Mouse (Mus musculus): ENCODE results near the gene Tmtc1. TPM values are rescaled to one million over a fixed set of nuclear protein-coding genes. Genes with fewer than 3 reads are reported as not detected.

The Tmtc1 gene
- total RNA-seq, 1 experiment, result 5.8 TPM

DNA sequence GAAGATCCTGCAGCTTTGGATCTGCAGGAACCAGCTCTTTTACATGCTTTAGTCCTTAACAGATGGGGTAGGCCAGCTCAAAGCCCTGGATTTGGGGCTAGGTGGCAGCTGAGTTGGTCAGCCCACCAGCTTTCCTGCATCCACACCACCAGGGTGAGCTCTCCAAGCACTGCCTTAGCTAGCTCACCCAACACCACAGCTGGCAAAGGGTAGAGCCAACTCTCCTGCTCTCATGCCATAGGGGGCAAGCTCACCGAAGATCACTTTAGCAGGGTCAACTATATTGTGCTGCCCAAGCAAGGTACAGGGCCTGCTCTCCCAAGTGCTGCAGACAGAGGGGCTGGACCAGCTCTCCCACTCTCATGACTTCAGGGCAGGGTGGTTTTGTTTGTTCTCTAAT, 6.6 kb downstream of the Tmtc1 start:
- no peak for DNase-seq (ENCODE audit: low read depth, low spot score)
- H3K9me3 ChIP-seq (ENCODE audit: control insufficient read depth, insufficient read depth, low read depth, low read length), result no peaks in the 10 kb centered on the region
- no peaks in the 10 kb centered on the region for H3K36me3 ChIP-seq (ENCODE audit: control insufficient read depth, insufficient read depth, low read length, poor library complexity, severe bottlenecking)
- H3K9ac ChIP-seq (ENCODE audit: insufficient read depth, low read depth, low read length, poor library complexity, severe bottlenecking), result no peak overlapping the region
- TF ChIP-seq MAFK (IDR thresholded peaks at IDR 0.05; ENCODE audit: insufficient read depth, low read depth, low read length) (no peak), ZNF384 (IDR thresholded peaks at IDR 0.05; ENCODE audit: low read depth, low read length) (no peak), CHD2 (IDR thresholded peaks at IDR 0.05; ENCODE audit: low read depth, low read length) (no peak), HCFC1 (IDR thresholded peaks at IDR 0.05; ENCODE audit: borderline replicate concordance, insufficient read depth, low read length) (no peak), ZC3H11A (IDR thresholded peaks at IDR 0.05; ENCODE audit: borderline replicate concordance, low read depth, low read length) (no peak)
- in situ Hi-C loops (cut with MboI; ENCODE audit: low sequenced_read_pairs in 2 of 2, unreplicated experiment in 2 of 2), result loop anchor here in 1 of 2 experiments (25.0 kb wide), 1 partner anchor 475 kb away; no protein-coding TSS in a partner anchor
- H3K27ac ChIP-seq (ENCODE audit: insufficient read depth, low read depth, low read length, poor library complexity, severe bottlenecking), result no peak overlapping the region
- H3K4me1 ChIP-seq (ENCODE audit: control insufficient read depth in 2 of 2, insufficient read depth in 2 of 2, low read length in 2 of 2, poor library complexity in 1 of 2), result peaks cover 0 to 3% of the 10 kb centered on the region in 2 experiments; a peak in 1 of 4 replicates
- H3K4me3 ChIP-seq (ENCODE audit: insufficient read depth in 1 of 2, low read depth in 1 of 2, low read length in 2 of 2, poor library complexity in 1 of 2, severe bottlenecking in 1 of 2), result no peak overlapping the region

DNA sequence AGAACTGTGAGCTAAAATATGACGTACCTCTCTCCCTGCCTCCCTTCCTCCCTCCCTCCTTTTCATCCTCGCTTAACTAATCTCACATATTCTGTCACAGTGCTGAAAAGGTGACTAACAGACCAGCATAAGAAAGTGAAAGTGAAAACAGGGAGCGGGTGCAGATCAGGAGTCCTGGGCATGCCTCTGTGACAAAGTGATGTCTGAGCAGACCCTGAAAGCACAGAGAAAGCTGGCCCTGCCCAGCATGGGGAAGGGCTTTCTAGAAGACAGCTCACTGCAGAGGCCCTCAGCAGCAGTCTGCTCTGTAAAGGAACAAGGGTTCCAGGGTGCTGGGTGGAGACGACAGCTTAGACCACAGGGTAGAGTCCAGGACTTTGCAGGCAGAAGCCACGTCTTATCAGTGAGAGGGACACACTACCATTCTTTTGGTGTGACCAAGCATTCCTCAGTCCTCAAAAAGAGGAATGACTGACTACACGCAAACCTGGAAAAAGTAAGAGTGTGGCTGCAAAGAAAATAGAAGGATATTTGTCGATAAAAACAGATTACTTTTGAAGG, 7.7 kb downstream of the Tmtc1 start:
- Histone ChIP-seq H3K9ac (ENCODE audit: insufficient read depth, low read depth, low read length, poor library complexity, severe bottlenecking) (no peak overlapping the region), H3K4me1 (ENCODE audit: control insufficient read depth in 2 of 2, insufficient read depth in 2 of 2, low read length in 2 of 2, poor library complexity in 1 of 2) (no peaks in the 10 kb centered on the region), H3K36me3 (ENCODE audit: control insufficient read depth, insufficient read depth, low read length, poor library complexity, severe bottlenecking) (no peaks in the 10 kb centered on the region), H3K9me3 (ENCODE audit: control insufficient read depth, insufficient read depth, low read depth, low read length) (no peaks in the 10 kb centered on the region), H3K27ac (ENCODE audit: insufficient read depth, low read depth, low read length, poor library complexity, severe bottlenecking) (no peak overlapping the region), H3K4me3 (ENCODE audit: insufficient read depth in 1 of 2, low read depth in 1 of 2, low read length in 2 of 2, poor library complexity in 1 of 2, severe bottlenecking in 1 of 2) (no peak overlapping the region)
- in situ Hi-C loops (cut with MboI; ENCODE audit: low sequenced_read_pairs in 2 of 2, unreplicated experiment in 2 of 2), result loop anchor here in 1 of 2 experiments (25.0 kb wide), 1 partner anchor 476 kb away; no protein-coding TSS in a partner anchor
- TF ChIP-seq ZNF384 (IDR thresholded peaks at IDR 0.05; ENCODE audit: low read depth, low read length), result no peak
- DNase-seq (ENCODE audit: low read depth, low spot score), result no peak

DNA sequence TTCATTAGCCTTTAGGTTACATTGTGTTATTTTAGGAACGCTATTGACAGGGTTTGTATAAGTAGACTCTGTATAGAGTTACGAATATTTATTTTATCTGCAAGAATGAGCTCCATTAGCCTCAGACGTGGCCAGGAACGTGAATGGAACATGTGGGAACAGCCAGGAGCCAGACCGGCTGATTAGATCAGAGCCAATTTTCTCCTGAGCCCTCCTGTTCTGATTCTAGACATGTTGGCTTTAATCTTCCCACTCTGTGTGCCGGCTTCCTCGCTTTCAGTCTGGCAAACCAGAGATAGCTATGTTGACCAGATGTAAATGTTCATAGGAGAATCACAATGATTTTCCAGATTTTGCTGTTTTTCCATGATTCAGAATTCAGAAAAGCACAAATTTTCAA, 22.6 kb downstream of the Tmtc1 start:
- H3K36me3 ChIP-seq (ENCODE audit: control insufficient read depth, insufficient read depth, low read length, poor library complexity, severe bottlenecking), result no peaks in the 10 kb centered on the region
- H3K4me3 ChIP-seq (ENCODE audit: insufficient read depth in 1 of 2, low read depth in 1 of 2, low read length in 2 of 2, poor library complexity in 1 of 2, severe bottlenecking in 1 of 2), result no peak overlapping the region
- in situ Hi-C loops (cut with MboI; ENCODE audit: low sequenced_read_pairs in 2 of 2, unreplicated experiment in 2 of 2), result no loop called here
- no peaks in the 10 kb centered on the region for H3K4me1 ChIP-seq (ENCODE audit: control insufficient read depth in 2 of 2, insufficient read depth in 2 of 2, low read length in 2 of 2, poor library complexity in 1 of 2)
- TF ChIP-seq ZNF384 (IDR thresholded peaks at IDR 0.05; ENCODE audit: low read depth, low read length) (no peak), MAFK (IDR thresholded peaks at IDR 0.05; ENCODE audit: insufficient read depth, low read depth, low read length) (no peak), CHD2 (IDR thresholded peaks at IDR 0.05; ENCODE audit: low read depth, low read length) (no peak), HCFC1 (IDR thresholded peaks at IDR 0.05; ENCODE audit: borderline replicate concordance, insufficient read depth, low read length) (no peak), ZC3H11A (IDR thresholded peaks at IDR 0.05; ENCODE audit: borderline replicate concordance, low read depth, low read length) (no peak)
- no peaks in the 10 kb centered on the region for H3K9me3 ChIP-seq (ENCODE audit: control insufficient read depth, insufficient read depth, low read depth, low read length)
- no peak overlapping the region for H3K9ac ChIP-seq (ENCODE audit: insufficient read depth, low read depth, low read length, poor library complexity, severe bottlenecking)
- H3K27ac ChIP-seq (ENCODE audit: insufficient read depth, low read depth, low read length, poor library complexity, severe bottlenecking), result no peak overlapping the region
- no peak for DNase-seq (ENCODE audit: low read depth, low spot score)

DNA sequence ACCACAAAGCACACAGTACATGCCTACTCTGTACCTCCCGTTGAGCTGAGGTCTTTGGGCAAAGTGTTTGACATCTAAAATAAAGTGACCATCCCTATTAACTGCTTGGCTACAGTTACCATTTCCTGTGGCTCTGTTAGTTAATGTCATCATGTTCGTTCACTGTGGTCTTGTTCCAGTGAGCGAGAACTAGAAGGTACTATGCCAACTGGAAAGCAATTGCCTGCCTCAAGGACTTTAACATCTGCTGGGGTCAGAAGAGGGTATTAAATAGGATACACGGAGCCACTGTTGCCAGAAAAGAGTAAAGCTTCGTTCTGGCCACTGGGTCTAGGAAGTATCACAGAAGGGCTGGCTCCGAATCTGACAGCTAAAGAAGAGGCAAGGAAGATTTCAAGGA, 23.8 kb downstream of the Tmtc1 start:
- Histone ChIP-seq H3K4me3 (ENCODE audit: insufficient read depth in 1 of 2, low read depth in 1 of 2, low read length in 2 of 2, poor library complexity in 1 of 2, severe bottlenecking in 1 of 2) (no peak overlapping the region), H3K27ac (ENCODE audit: insufficient read depth, low read depth, low read length, poor library complexity, severe bottlenecking) (no peak overlapping the region), H3K9me3 (ENCODE audit: control insufficient read depth, insufficient read depth, low read depth, low read length) (no peaks in the 10 kb centered on the region), H3K36me3 (ENCODE audit: control insufficient read depth, insufficient read depth, low read length, poor library complexity, severe bottlenecking) (no peaks in the 10 kb centered on the region), H3K9ac (ENCODE audit: insufficient read depth, low read depth, low read length, poor library complexity, severe bottlenecking) (no peak overlapping the region), H3K4me1 (ENCODE audit: control insufficient read depth in 2 of 2, insufficient read depth in 2 of 2, low read length in 2 of 2, poor library complexity in 1 of 2) (no peaks in the 10 kb centered on the region)
- no peak for DNase-seq (ENCODE audit: low read depth, low spot score)
- in situ Hi-C loops (cut with MboI; ENCODE audit: low sequenced_read_pairs in 2 of 2, unreplicated experiment in 2 of 2), result no loop called here
- TF ChIP-seq ZC3H11A (IDR thresholded peaks at IDR 0.05; ENCODE audit: borderline replicate concordance, low read depth, low read length) (no peak), ZNF384 (IDR thresholded peaks at IDR 0.05; ENCODE audit: low read depth, low read length) (no peak), MAFK (IDR thresholded peaks at IDR 0.05; ENCODE audit: insufficient read depth, low read depth, low read length) (no peak), CHD2 (IDR thresholded peaks at IDR 0.05; ENCODE audit: low read depth, low read length) (no peak), HCFC1 (IDR thresholded peaks at IDR 0.05; ENCODE audit: borderline replicate concordance, insufficient read depth, low read length) (no peak)

DNA sequence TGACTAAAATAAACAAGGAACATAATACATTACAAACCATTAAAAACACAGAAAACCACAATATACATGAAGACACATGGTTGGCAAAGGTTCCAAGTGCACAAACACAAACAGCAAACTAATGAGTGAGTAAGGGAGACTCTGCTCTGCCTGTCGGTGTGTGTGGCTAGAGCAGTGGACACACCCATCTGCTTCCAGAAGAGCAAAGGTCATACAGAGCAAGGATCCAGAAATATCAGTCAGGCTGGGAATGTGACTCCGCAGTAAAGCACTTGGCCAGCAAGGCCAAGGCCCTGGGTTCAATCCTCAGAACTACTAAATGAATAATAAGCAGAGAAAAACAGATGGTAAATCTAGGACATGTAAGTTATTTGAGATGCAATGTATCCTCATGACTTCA, 27.6 kb downstream of the Tmtc1 start:
- no peak overlapping the region for H3K4me3 ChIP-seq (ENCODE audit: insufficient read depth in 1 of 2, low read depth in 1 of 2, low read length in 2 of 2, poor library complexity in 1 of 2, severe bottlenecking in 1 of 2)
- TF ChIP-seq MAFK (IDR thresholded peaks at IDR 0.05; ENCODE audit: insufficient read depth, low read depth, low read length) (no peak), HCFC1 (IDR thresholded peaks at IDR 0.05; ENCODE audit: borderline replicate concordance, insufficient read depth, low read length) (no peak)
- H3K9me3 ChIP-seq (ENCODE audit: control insufficient read depth, insufficient read depth, low read depth, low read length), result no peaks in the 10 kb centered on the region
- H3K36me3 ChIP-seq (ENCODE audit: control insufficient read depth, insufficient read depth, low read length, poor library complexity, severe bottlenecking), result no peaks in the 10 kb centered on the region
- in situ Hi-C loops (cut with MboI; ENCODE audit: low sequenced_read_pairs in 2 of 2, unreplicated experiment in 2 of 2), result no loop called here
- no peaks in the 10 kb centered on the region for H3K4me1 ChIP-seq (ENCODE audit: control insufficient read depth in 2 of 2, insufficient read depth in 2 of 2, low read length in 2 of 2, poor library complexity in 1 of 2)
- no peak overlapping the region for H3K9ac ChIP-seq (ENCODE audit: insufficient read depth, low read depth, low read length, poor library complexity, severe bottlenecking)
- no peak overlapping the region for H3K27ac ChIP-seq (ENCODE audit: insufficient read depth, low read depth, low read length, poor library complexity, severe bottlenecking)
- no peak for DNase-seq (ENCODE audit: low read depth, low spot score)

All from ES-E14 (cell line).